Mouse (Mus musculus) embryo, embryonic 11 days (tissue): ENCODE measurements around the gene Zfp287.

ENCODE experiments used
- DNase-seq: peaks from one replicate; pipeline ENCODE4 v3.0.0-alpha.2; 2015

Gene Zfp287

DNA sequence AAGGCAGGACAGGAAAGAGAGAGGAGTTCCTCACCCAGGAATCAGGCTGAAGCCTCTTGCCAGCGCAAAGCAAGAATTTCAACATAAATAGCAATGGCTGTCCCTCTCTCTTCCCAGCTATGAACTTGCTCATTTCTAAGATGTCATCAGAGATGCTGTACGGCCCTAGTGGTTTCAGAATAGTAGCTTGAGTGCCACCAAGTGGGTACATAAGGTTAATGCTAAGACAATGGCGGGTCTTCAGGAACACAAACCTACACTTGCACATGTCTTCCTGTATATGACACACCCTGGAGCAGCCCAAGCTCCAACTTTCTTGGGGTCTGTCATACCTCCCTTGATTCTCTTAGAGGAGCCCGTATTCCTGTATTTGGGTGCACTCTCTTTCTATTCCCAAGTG is 32.0 kb downstream of the Zfp287 start:
- DNase-seq, result peak; percentile 10

DNA sequence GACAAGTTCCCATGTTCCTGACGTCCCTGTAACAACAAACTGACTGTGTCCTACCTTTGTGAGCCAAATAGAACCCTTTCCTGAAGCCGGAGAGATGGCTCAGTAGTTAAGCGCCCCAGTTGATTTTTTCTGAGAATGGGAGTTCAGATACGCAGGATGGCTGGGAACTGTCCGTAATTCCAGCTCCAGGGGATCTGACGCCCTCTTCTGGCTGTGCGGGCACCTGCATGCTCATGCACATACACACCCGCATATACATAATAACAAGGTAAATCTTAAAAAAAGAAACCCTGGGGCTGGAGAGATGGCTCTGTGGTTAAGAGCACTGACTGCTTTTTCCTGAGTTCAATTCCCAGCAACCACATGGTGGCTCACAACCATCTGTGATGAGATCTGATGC is 36.6 kb downstream of the Zfp287 start:
- no peak for DNase-seq

GRCm38 (mm10) chr11:62693299-62694184 is 38.2 kb downstream of the Zfp287 start:
- peak; percentile 89 for DNase-seq

- no peak for DNase-seq
Measured at GRCm38 (mm10) chr11:62691592-62691991, 40.1 kb downstream of the Zfp287 start.

DNA sequence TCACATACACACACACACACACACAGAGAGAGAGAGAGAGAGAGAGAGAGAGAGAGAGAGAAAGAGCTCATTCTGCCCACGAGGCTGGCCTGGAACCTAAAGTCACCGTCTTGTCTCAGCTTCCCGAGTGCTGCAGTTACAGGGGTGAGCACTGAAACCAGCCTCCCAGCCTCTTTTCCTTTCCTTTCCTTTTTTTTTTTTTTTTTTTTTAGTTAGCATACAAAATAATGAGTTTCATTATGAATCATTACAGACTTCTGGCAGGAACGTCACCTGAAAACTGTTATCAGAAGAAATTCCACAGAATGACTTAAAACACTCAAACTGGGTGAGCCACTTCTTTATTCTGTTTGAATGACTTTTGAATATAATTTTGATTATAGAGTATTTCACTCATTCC is 51.8 kb downstream of the Zfp287 start:
- no peak for DNase-seq

- no peak for DNase-seq
Measured at GRCm38 (mm10) chr11:62678778-62679354, 52.8 kb downstream of the Zfp287 start.

DNA sequence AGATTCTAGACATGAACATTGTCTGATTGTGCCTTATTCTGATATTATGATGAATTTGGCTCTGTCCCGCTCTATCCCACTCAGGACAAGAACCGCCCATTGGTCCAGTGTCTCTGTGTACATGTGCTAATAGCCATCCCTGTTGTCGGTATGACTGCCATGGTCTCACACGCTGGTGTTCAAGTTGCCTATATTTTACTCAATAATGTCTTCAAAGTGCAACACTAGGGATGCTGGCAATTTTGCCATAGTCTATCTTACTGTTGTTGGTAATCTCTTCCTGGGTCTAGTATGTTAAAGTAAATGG is 55.5 kb downstream of the Zfp287 start:
- DNase-seq, result no peak

DNA sequence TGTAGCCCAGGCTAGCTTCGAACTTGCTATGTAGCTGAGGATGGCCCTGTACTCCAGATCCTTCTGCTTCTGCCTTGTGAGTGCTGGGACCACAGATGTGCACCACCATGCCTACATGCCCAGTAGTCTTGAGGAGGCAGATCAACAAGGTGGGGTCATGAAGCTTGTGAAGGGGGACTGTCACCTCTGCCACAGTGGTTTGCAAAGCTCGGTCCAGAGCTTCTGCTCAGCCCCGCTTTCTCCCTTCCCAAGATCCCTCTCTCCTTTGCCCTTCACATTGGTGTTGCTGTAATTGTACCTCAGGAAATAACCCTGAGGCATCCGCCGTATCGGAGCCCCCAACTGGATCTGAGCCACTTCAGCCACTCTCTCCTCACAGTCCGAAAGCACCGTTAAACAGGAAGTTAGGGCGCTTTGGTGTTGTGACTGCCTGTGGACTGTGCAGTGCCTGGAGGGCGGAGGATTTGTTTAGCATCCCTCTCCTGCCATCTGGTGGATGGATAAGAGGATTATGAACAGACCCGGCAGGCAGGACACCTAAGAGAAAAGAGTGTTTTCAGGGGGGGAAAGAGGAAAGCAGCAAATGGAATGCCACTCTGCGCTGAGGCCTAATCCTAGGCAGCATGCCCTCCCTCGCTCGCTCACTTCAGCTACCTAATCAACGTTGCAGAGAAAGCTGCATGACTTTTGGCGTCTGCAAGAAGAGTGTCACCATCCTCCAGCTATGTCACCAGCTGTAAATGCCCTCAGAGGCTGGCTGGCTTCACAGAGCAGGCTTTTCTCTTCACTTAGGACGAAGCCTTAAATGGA is 56.0 kb downstream of the Zfp287 start:
- DNase-seq, result peak; percentile 93

- no peak for DNase-seq
Measured at GRCm38 (mm10) chr11:62670006-62670405, 61.7 kb downstream of the Zfp287 start.

- DNase-seq, result no peak
Measured at GRCm38 (mm10) chr11:62669471-62669870, 62.2 kb downstream of the Zfp287 start.

DNA sequence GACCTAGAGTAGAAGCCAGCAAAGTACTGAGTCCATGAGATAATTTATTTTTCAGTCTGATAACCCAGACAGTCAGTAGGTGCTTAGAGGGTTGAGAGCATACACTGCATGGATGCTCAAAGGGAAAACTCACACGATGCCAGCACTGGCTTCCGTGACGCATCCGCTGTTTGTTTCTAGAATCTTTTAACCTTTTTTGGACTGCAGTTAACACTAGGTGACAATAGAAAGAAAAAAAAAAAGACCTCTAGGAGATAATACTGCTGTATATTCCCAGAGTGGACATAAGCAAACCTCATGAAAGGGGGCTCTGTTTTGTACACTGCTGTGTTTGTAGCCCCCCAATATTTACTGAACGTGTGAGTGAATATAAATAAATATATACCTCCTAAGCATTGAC is 62.7 kb downstream of the Zfp287 start:
- DNase-seq, result no peak

DNA sequence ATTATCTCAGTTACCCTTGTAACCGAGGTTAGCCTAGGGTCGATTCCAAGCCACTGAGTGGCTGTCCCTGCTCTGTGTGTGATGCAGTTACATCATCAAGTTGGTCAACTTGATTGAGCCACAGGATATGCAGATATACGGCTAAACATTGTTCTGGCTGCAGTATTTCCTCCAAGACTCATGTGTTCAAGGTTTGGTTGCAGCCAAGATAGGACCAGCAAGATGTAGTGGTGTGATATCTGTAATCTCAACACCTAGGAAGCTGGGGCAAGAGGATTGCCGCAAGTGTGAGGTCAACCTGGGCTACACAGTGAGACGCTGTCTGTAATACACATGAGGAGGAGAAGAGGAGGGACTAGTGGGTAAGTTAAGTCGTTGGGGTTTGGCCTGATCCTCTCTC is 67.5 kb downstream of the Zfp287 start:
- DNase-seq, result no peak

- no peak for DNase-seq
Measured at GRCm38 (mm10) chr11:62660885-62661284, 70.8 kb downstream of the Zfp287 start.

DNA sequence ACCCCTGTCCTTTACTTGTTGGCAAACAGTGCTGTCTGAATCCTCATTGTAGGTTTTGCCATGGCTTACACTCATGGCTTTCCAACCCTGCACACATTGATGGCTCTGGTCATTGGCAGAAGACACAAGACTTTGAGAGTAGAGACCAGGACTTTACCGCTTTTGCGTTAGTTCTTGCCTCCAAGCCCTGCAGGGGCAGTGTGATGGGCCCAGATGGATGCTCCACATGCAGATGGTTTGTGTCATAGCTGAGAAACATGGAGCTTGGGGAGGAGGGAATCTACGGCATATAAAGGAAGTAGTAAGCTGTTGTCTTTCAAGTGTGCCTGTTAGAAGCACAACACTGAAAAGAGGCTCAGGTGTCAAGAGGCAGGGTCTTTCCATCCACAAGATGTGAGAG is 79.6 kb downstream of the Zfp287 start:
- no peak for DNase-seq

DNA sequence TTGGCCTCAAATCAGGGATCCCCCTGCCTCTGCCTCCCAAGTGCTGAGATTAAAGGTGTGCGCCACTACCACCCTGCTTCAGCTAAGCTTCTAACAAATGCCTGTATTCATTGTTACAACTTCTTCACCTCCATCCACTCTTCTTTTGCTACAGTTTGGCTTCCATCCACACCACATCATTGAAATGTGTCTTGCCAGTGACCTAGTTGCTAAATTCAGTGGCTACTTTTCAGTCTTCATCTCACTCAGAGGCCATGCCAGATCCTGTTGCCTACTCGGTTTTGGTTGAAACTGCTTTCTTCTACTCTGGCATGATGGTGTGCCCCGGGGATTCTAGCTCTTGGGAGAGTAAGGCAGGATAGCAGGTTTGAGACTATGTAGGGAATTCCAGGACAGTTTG is 80.1 kb downstream of the Zfp287 start:
- DNase-seq, result no peak
